Mouse (Mus musculus): ENCODE data around the gene Rnf207.
A peak's percentile ranks its signal among the peaks of the same experiment; 100 is the strongest.

Rnf207 gene

GRCm38 (mm10) chr4:152272449-152273049, 46.2 kb downstream of the Rnf207 start:
- peak; percentile 48 for DNase-seq (ENCODE audit: low spot score)

DNA sequence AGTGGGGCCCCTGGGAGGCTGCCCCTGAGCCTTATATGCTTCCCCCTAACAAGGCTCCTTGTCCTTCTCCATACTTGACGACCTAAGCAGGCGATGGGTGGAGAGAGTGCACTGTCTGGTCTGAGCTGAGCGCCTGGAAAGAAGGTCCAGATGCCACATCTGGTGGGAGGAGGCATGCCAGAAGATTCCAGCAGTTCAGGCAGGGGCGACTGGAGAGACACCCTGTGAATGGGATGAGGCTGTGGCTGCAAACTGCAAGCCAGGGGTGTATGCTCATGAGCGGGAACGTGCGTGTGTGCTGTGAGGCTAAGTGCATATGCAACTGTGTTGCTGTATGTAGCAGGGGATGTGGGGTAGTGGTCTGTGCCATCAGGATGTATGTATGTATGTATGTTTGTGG, 46.8 kb downstream of the Rnf207 start:
- no peak for DNase-seq (ENCODE audit: low spot score)

DNA sequence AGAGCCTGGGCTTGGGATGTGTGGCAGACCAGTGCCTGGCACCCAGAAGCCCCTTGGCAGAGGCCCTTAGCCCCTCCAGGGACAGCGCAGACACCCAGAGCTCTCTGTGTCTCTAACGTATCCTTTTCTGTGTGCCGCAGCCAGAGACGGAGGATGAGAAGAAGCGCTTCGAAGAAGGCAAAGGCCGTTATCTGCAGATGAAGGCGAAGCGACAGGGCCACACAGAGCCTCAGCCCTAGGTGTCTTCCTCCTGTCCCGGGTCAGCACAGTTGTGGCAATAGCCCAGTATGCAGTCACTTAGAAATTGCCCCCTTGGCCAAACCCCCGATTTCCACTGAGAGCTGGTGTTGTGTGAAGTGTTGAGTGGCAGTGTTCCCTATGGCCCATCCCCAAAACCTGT, 47.5 kb downstream of the Rnf207 start:
- DNase-seq (ENCODE audit: low spot score), result no peak

DNA sequence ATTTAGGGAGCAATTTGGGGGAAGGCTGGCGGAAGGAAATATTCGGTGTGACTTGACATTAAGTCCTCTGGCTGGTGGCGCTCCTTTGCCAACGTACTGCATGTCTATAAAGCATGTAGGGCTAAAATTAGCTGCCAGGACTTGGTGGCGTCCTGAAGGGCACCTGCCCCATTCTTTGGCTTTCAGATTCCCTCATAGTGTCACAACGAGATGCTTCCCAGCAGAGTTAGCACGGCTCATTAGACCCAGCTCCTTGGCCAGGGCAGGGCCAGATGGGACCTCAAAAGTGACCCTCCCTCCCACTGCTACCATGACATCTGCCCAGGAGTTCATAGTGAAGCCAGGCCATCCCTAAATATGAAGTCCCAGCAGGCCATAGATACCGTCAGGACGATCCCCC, 48.2 kb downstream of the Rnf207 start:
- DNase-seq (ENCODE audit: low spot score), result no peak

DNA sequence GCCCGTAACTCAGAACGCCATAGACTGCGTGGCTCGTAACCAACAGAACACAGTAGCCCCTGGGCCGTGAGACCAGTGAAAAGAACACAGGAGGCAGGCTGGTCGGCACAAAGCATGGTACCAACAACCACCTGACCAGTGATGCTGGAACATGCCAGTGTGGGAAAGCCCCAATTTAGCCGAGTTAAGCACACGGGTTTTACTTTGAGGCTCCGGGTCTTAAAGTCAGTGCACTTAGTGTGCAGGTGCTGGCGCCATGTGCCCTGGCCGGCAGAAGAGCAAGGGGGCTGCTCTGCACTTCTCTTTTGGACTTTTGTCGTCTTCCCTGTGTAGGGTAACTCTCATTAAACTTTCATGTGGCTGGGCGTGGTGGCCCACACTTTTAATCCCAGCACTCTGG, 48.8 kb downstream of the Rnf207 start:
- no peak for DNase-seq (ENCODE audit: low spot score)

- peak; percentile 39 for DNase-seq (ENCODE audit: low spot score)
Measured at GRCm38 (mm10) chr4:152267748-152268369, 50.9 kb downstream of the Rnf207 start.

DNA sequence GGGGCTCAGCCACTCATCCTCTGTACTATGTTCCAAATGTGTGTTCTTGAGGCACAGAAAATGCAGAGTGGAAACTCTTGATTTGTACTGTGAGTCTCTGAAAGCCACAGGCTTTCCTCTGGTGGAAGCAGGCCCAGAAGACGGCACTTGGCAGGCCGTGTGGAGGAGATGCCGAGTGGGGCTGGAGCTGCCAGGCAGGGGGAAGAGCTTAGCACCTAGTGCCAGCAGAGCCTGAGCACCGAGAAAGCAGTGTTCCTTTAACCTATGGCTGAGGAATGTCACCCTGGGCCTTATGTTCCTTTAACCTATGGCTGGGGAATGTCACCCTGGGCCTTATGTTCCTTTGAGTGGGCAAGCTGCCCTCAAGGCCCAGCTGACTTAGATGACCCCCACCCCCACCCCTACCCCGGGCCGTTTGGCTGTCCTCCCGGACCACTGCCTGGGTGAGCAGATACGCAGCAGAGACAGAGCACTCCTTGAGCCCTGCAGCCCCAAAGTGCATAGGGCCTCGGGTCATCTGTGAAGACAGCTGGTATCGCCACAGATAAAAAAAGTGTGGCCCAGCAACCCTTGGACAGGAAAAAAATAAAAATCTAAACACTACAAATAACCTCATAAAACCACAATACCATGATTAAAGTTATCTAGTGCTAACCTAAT, 52.4 kb downstream of the Rnf207 start:
- peak; percentile 36 for DNase-seq (ENCODE audit: low spot score)

DNA sequence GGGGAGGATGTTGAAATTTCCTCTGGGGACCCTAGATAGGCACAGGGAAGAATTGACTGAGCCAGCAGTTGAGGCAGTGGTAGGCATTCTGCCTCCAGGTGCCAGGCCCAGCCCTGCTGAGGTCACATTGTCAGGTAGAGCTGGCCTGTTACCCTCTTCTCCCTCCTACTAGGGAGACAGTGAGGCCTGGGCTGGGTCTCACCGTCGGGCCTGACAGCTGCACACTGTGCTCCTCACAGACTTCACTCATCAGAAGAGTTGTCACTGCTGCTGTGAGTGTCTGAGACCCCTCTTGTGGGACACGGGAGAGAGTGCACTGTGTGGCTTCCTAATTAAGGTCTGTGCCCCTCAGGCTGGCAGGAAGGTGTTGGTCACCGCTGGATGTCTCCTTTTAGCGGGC, 53.0 kb downstream of the Rnf207 start:
- no peak for DNase-seq (ENCODE audit: low spot score)

DNA sequence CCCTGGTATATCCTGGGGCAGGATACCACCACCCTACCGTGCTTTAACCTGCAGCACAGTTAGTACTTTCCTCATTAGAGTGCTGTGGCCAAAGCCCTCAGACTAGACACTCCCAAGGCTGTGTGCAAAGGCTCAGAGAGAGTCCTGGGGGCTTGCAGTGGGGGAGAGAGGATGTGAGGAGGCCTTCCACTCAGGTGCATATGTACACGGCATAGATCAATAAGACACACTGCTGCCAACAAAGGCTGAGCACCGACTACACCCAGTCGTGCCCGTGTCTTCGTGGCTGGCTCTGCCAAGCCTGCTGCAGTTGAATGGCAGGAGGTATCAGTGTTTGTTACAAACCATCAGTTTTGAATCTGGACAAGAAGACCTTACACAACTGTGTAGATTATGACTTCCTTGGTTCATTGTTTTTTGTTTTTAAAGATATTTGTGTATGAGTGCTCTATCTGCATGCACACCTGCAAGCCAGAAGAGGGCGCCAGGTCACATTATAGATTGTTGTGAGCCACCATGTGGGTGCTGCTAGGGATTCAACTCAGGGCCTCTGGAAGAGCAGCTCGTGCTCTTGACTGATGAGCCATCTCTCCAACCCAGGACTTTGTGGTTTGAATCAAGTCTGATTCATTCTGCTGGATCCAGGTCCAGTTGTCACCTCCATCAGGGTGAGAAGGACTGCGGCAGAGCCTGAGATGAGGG, 53.8 kb downstream of the Rnf207 start:
- no peak for DNase-seq (ENCODE audit: low spot score)

GRCm38 (mm10) chr4:152264177-152264530, 54.6 kb downstream of the Rnf207 start:
- DNase-seq (ENCODE audit: low spot score), result no peak

DNA sequence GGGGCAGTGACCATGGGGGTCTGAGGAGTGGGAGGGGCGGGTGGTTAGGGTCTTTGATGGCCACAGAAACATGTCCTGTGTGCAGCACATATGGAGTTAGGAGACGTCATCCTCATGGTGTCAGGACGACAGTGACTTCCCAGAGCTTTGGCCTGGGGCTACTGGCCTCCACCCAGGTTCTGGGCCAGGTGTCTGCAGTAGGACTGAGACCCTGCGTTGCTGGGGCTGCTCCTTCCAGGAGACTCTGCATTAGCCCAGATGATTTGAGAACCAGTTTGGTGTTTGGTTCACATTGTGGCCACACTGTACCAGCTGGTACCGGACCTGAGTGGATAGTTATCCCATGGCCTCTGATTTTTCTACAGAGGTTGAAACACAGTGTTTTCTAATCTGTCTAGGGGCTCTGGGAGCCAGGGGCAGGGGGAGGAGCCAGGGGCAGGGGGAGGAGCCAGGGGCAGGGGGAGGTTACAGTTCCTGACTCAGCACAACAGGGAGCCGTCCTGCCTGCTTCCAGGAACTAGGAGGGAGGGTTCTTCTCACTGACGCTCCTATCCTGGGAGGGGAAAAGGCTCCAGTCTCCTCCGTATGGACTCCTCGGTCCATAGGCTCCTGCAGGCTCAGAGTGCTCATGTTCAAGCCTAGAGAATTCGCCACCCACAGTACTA, 55.1 kb downstream of the Rnf207 start:
- no peak for DNase-seq (ENCODE audit: low spot score)

GRCm38 (mm10) chr4:152263089-152263488, 55.7 kb downstream of the Rnf207 start:
- DNase-seq (ENCODE audit: low spot score), result no peak

GRCm38 (mm10) chr4:152262187-152262586, 56.6 kb downstream of the Rnf207 start:
- DNase-seq (ENCODE audit: low spot score), result no peak

- DNase-seq (ENCODE audit: low spot score), result no peak
Measured at GRCm38 (mm10) chr4:152260451-152260850, 58.3 kb downstream of the Rnf207 start.

GRCm38 (mm10) chr4:152257070-152257469, 61.7 kb downstream of the Rnf207 start:
- DNase-seq (ENCODE audit: low spot score), result peak; percentile 44

Measured in ovary, postnatal 36 days (tissue).